Comparison of ENCODE assay signal across 8 mouse cellular contexts in genomic region chr13:22034443-22035266, GRCm38 (mm10). TPM values are rescaled to one million over a fixed set of nuclear protein-coding genes. Genes with fewer than 3 reads are reported as not detected.
DNase-seq lines count a peak whose midpoint lies in the region; ATAC-seq lines count a peak whose summit lies in the region.

No protein-coding gene starts in this region.

- H3K27ac ChIP-seq in neural tube, embryonic 11.5 days (ENCODE audit: low read depth, low read length) = peak overlapping the region; percentile 75
- H3K27ac ChIP-seq in embryonic facial prominence, embryonic 13.5 days = peak overlapping the region; percentile 88
- H3K27ac ChIP-seq in kidney, embryonic 16.5 days (ENCODE audit: low read length) = peak overlapping the region; percentile 94
- H3K27ac ChIP-seq in neural tube, embryonic 12.5 days = 0 out of 2 replicates have a peak overlapping the region, but pooled peaks have one; percentile 27

- peak overlapping the region; percentile 65 for H3K4me2 ChIP-seq in neural tube, embryonic 11.5 days (ENCODE audit: low read depth)
- peak overlapping the region; percentile 60 for H3K4me2 ChIP-seq in embryonic facial prominence, embryonic 13.5 days
- H3K4me2 ChIP-seq in kidney, embryonic 16.5 days (replicated peaks; ENCODE audit: low read depth, low read length) = peak overlapping the region; percentile 70
- H3K4me2 ChIP-seq in neural tube, embryonic 12.5 days (replicated peaks) = peak overlapping the region; percentile 69

- peak; percentile 2; the same call in 1 of the 2 replicates for ATAC-seq in neural tube, embryonic 11.5 days (ENCODE audit: insufficient read depth, low FRiP score, low TSS enrichment)
- ATAC-seq in embryonic facial prominence, embryonic 13.5 days (ENCODE audit: insufficient number of reproducible peaks, insufficient read depth, low FRiP score, low TSS enrichment, low read depth) = no peak
- peak; percentile 24 for ATAC-seq in kidney, embryonic 16.5 days (ENCODE audit: low FRiP score, low TSS enrichment)
- ATAC-seq in neural tube, embryonic 12.5 days (ENCODE audit: low FRiP score, low read depth) = no peak

- H3K4me3 ChIP-seq in neural tube, embryonic 11.5 days (ENCODE audit: low read depth, low read length) = peak overlapping the region; percentile 21
- peak overlapping the region; percentile 46 for H3K4me3 ChIP-seq in embryonic facial prominence, embryonic 13.5 days
- H3K4me3 ChIP-seq in kidney, embryonic 16.5 days (ENCODE audit: low read length) = peak overlapping the region; percentile 55
- peak overlapping the region; percentile 27 for H3K4me3 ChIP-seq in neural tube, embryonic 12.5 days

- H3K27me3 ChIP-seq in neural tube, embryonic 11.5 days (ENCODE audit: control insufficient read depth, insufficient read depth, low read length) = no peaks in the 10 kb centered on the region
- H3K27me3 ChIP-seq in embryonic facial prominence, embryonic 13.5 days = no peaks in the 10 kb centered on the region
- no peaks in the 10 kb centered on the region for H3K27me3 ChIP-seq in kidney, embryonic 16.5 days (ENCODE audit: insufficient read depth, low read length)
- H3K27me3 ChIP-seq in neural tube, embryonic 12.5 days (replicated peaks) = no peaks in the 10 kb centered on the region

- H3K9me3 ChIP-seq in neural tube, embryonic 11.5 days (ENCODE audit: control insufficient read depth, low read length) = no peaks in the 10 kb centered on the region
- no peaks in the 10 kb centered on the region for H3K9me3 ChIP-seq in embryonic facial prominence, embryonic 13.5 days
- no peaks in the 10 kb centered on the region for H3K9me3 ChIP-seq in kidney, embryonic 16.5 days (ENCODE audit: low read length)
- H3K9me3 ChIP-seq in neural tube, embryonic 12.5 days = no peaks in the 10 kb centered on the region

- DNase-seq in neural tube, embryonic 11.5 days (ENCODE audit: low spot score) = peak; percentile 37
- DNase-seq in neural tube, embryonic 10.5 days (ENCODE audit: extremely low spot score, low spot score) = no peak
- DNase-seq in frontal cortex, postnatal 14 days (ENCODE audit: low spot score in 2 of 2) = no peak
- no peak for DNase-seq in layer of hippocampus, adult 11-12 months (ENCODE audit: low spot score)
- no peak for DNase-seq in right cerebral cortex, postnatal 36 days (ENCODE audit: low spot score in 2 of 2)

- peaks cover 3% of the 10 kb centered on the region for H3K4me1 ChIP-seq in neural tube, embryonic 11.5 days (ENCODE audit: control insufficient read depth, insufficient read depth, low read length)
- H3K4me1 ChIP-seq in embryonic facial prominence, embryonic 13.5 days = peaks cover 19% of the 10 kb centered on the region
- H3K4me1 ChIP-seq in kidney, embryonic 16.5 days (ENCODE audit: insufficient read depth, low read length) = peaks cover 25% of the 10 kb centered on the region
- peaks cover 21% of the 10 kb centered on the region for H3K4me1 ChIP-seq in neural tube, embryonic 12.5 days

- WGBS in neural tube, embryonic 11.5 days = 1% methylated on average over 8 of the region's 14 CpGs
- 1% methylated on average over 14 of the region's 14 CpGs for WGBS in embryonic facial prominence, embryonic 13.5 days
- WGBS in kidney, embryonic 16.5 days = 0% methylated on average over 12 of the region's 14 CpGs
- WGBS in neural tube, embryonic 12.5 days = 1% methylated on average over 14 of the region's 14 CpGs

- peak overlapping the region; percentile 58 for H3K9ac ChIP-seq in neural tube, embryonic 11.5 days (ENCODE audit: low read length)
- peak overlapping the region; percentile 69 for H3K9ac ChIP-seq in embryonic facial prominence, embryonic 13.5 days
- H3K9ac ChIP-seq in kidney, embryonic 16.5 days (replicated peaks; ENCODE audit: low read length) = peak overlapping the region; percentile 74
- peak overlapping the region; percentile 47 for H3K9ac ChIP-seq in neural tube, embryonic 12.5 days

- H3K36me3 ChIP-seq in neural tube, embryonic 11.5 days (ENCODE audit: control insufficient read depth, insufficient read depth, low read length) = no peaks in the 10 kb centered on the region
- no peaks in the 10 kb centered on the region for H3K36me3 ChIP-seq in embryonic facial prominence, embryonic 13.5 days
- H3K36me3 ChIP-seq in kidney, embryonic 16.5 days (ENCODE audit: insufficient read depth, low read length) = no peaks in the 10 kb centered on the region
- no peaks in the 10 kb centered on the region for H3K36me3 ChIP-seq in neural tube, embryonic 12.5 days

RNA-seq across cellular contexts. Expression of gene Hist1h2ah, which starts 0.7 kb away (rescaled TPM):
- 6.6 and 16.2 TPM in 2 replicates for polyA plus RNA-seq in neural tube, embryonic 11.5 days (2014; fragmentation: Nextera tagmentation; extraction: Ambion mirVana)
- polyA plus RNA-seq in embryonic facial prominence, embryonic 13.5 days (2015; fragmentation: Nextera tagmentation; extraction: Ambion mirVana) = 5.2 and 5.4 TPM in 2 replicates
- 7.8 and 9.2 TPM in 2 replicates for polyA plus RNA-seq in kidney, embryonic 16.5 days (2015; fragmentation: Nextera tagmentation; extraction: Ambion mirVana)
- polyA plus RNA-seq in neural tube, embryonic 12.5 days (2016; fragmentation: Nextera tagmentation; extraction: Ambion mirVana) = 3.3 and 13.9 TPM in 2 replicates

RNA-seq across cellular contexts. Expression of gene Hist1h2bk, which starts 1.0 kb away (rescaled TPM):
- polyA plus RNA-seq in neural tube, embryonic 11.5 days (2014; fragmentation: Nextera tagmentation; extraction: Ambion mirVana) = 6.2 and 10.8 TPM in 2 replicates
- 9.5 and 15.3 TPM in 2 replicates for polyA plus RNA-seq in embryonic facial prominence, embryonic 13.5 days (2015; fragmentation: Nextera tagmentation; extraction: Ambion mirVana)
- 3.8 and 8.2 TPM in 2 replicates for polyA plus RNA-seq in kidney, embryonic 16.5 days (2015; fragmentation: Nextera tagmentation; extraction: Ambion mirVana)
- 5.2 and 9.5 TPM in 2 replicates for polyA plus RNA-seq in neural tube, embryonic 12.5 days (2016; fragmentation: Nextera tagmentation; extraction: Ambion mirVana)

RNA-seq across cellular contexts. Expression of gene Hist1h4i, which starts 6.5 kb away (rescaled TPM):
- polyA plus RNA-seq in neural tube, embryonic 11.5 days (2014; fragmentation: Nextera tagmentation; extraction: Ambion mirVana) = 25.5 and 29.2 TPM in 2 replicates
- 26.0 and 31.3 TPM in 2 replicates for polyA plus RNA-seq in embryonic facial prominence, embryonic 13.5 days (2015; fragmentation: Nextera tagmentation; extraction: Ambion mirVana)
- polyA plus RNA-seq in kidney, embryonic 16.5 days (2015; fragmentation: Nextera tagmentation; extraction: Ambion mirVana) = 29.5 and 30.5 TPM in 2 replicates
- polyA plus RNA-seq in neural tube, embryonic 12.5 days (2016; fragmentation: Nextera tagmentation; extraction: Ambion mirVana) = 20.1 and 23.9 TPM in 2 replicates

RNA-seq across cellular contexts. Expression of gene Hist1h2ag, which starts 8.1 kb away (rescaled TPM):
- 51.6 and 61.4 TPM in 2 replicates for polyA plus RNA-seq in neural tube, embryonic 11.5 days (2014; fragmentation: Nextera tagmentation; extraction: Ambion mirVana)
- polyA plus RNA-seq in embryonic facial prominence, embryonic 13.5 days (2015; fragmentation: Nextera tagmentation; extraction: Ambion mirVana) = 78.1 and 82.3 TPM in 2 replicates
- polyA plus RNA-seq in kidney, embryonic 16.5 days (2015; fragmentation: Nextera tagmentation; extraction: Ambion mirVana) = 49.8 and 53.1 TPM in 2 replicates
- 43.6 and 46.1 TPM in 2 replicates for polyA plus RNA-seq in neural tube, embryonic 12.5 days (2016; fragmentation: Nextera tagmentation; extraction: Ambion mirVana)

RNA-seq across cellular contexts. Expression of gene Hist1h2bj, which starts 8.4 kb away (rescaled TPM):
- 12.4 and 13.1 TPM in 2 replicates for polyA plus RNA-seq in neural tube, embryonic 11.5 days (2014; fragmentation: Nextera tagmentation; extraction: Ambion mirVana)
- 12.2 and 14.3 TPM in 2 replicates for polyA plus RNA-seq in embryonic facial prominence, embryonic 13.5 days (2015; fragmentation: Nextera tagmentation; extraction: Ambion mirVana)
- polyA plus RNA-seq in kidney, embryonic 16.5 days (2015; fragmentation: Nextera tagmentation; extraction: Ambion mirVana) = 20.2 and 21.5 TPM in 2 replicates
- 10.5 and 12.6 TPM in 2 replicates for polyA plus RNA-seq in neural tube, embryonic 12.5 days (2016; fragmentation: Nextera tagmentation; extraction: Ambion mirVana)

Comparison
In these comparisons a context has a peak if more than half of its experiments do, and no peak if none do; other contexts are left out.
1. ATAC-seq: peak in neural tube, embryonic 11.5 days (single experiment) and kidney, embryonic 16.5 days (single experiment); none in embryonic facial prominence, embryonic 13.5 days (single experiment) and neural tube, embryonic 12.5 days (single experiment).
2. H3K27ac ChIP-seq: peak in every context shown above with its lines; median percentile 94 in kidney, embryonic 16.5 days; 88 in embryonic facial prominence, embryonic 13.5 days; 75 in neural tube, embryonic 11.5 days; 27 in neural tube, embryonic 12.5 days.
3. Peak in every context shown above with its lines, with median percentiles within 50 percentile points of each other: H3K4me2 ChIP-seq, H3K4me3 ChIP-seq and H3K9ac ChIP-seq.